Mouse (Mus musculus) frontal cortex, postnatal 25 days (tissue): ENCODE results near the gene Cdh13.

ENCODE experiments used
- DNase-seq, 2 experiments: peaks; one replicate each; pipeline ENCODE4 v3.0.0; 2022; ENCODE audit warnings: low spot score in 2 of 2

Gene Cdh13

GRCm38 (mm10) chr8:118937412-118937811 is 653.9 kb downstream of the Cdh13 start:
- no peak for DNase-seq

DNA sequence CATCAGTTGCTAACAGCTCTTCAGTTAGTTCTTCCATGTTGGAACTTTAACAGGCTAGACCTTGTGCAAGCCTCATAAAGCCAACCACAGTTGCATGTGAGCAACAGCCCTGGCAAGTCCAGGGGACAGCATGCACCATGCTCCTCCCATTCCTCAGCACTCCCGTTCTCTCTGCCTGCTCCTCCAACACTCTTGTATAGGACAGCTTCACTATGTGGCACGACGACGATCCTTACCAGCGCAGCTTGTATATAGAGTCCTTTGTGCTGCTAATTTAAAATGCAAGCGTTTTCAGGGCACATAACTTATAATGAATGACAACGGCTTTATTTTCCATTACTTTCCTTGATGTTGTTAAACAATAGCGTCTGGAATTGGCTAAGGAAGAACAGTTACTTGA is 654.5 kb downstream of the Cdh13 start:
- DNase-seq, result no peak

GRCm38 (mm10) chr8:118951766-118952741 is 668.5 kb downstream of the Cdh13 start:
- no peak for DNase-seq

- DNase-seq, result no peak
Observed at GRCm38 (mm10) chr8:118956109-118956508, 672.6 kb downstream of the Cdh13 start.

- no peak for DNase-seq
Observed at GRCm38 (mm10) chr8:118961877-118962545, 678.5 kb downstream of the Cdh13 start.

DNA sequence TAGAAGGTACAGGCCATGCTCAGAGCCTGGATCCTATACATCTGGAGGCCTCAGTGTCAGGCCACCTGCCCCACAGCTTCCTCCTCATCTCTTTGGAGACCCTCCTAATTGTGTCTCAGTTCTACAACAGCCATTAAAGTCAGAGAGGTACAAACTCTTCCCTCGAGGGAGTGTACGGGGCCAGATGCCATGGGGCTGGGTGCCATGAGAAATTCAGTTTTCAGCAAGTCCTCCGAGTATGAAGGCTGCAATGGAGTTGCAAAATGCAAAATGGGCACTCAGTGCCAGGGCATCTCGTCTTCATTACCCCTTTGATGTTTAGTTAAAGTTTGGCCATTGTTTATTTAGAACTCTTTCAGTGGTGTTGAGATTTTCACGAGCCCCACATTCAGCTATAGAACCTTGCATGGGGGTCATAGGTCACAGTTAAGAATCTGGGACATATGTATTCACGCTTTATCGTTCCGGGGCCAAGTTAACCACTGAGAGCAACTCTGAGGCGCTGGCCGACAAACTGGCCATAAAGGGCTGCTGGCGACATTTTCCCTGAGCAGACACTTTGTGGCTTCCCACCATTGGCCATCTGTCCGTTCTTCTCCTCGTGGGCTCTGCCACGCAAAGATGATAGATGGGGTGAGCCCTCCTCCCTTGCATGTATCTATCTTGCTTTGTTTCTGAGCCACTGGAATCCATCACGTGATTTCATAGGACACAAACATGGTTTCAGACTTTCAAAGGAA is 681.7 kb downstream of the Cdh13 start:
- no peak for DNase-seq

DNA sequence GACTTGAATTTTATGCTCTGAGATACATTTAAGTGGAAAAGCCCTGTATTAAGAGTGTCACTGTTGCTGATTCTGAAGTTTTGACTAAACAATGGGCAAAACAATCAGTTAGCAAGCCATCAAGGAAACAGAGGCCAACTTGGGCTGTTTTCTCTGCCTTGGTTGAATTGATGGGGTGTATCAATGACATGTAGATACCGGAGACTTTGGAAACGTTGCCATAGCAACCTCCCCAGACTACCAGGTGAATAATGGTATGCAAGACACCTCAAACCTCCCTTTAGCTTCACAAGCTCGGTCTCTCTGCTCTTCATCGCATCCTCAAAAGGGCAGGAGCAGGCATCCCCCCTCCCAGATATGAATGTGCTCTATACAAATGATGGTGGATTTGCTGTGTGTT is 685.4 kb downstream of the Cdh13 start:
- DNase-seq, result no peak

- DNase-seq, result peak in 1 of 2 experiments; percentile 27
Observed at GRCm38 (mm10) chr8:118979800-118980199, 696.3 kb downstream of the Cdh13 start.

DNA sequence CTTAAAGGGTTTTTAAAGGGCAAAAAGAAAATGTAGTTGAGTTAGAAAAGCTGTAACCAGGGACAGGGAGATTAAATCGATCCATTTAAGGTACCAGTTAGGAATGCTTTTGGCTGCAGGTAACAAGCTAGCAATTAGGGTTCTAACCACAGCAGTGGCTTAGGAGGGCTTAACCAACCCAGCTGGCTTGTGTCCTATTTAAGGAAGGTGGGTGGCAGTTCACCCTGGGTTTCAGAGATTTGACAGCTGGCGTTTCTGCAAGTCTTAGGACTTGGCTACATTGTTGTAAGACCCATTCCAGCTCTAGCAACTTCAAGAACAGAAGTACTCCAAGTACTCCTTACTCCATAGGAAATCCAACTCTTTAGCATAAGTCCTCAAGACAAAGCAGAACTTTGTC is 700.2 kb downstream of the Cdh13 start:
- DNase-seq, result no peak

- no peak for DNase-seq
Observed at GRCm38 (mm10) chr8:118986796-118987195, 703.3 kb downstream of the Cdh13 start.

- no peak for DNase-seq
Observed at GRCm38 (mm10) chr8:118995641-118996188, 712.2 kb downstream of the Cdh13 start.

DNA sequence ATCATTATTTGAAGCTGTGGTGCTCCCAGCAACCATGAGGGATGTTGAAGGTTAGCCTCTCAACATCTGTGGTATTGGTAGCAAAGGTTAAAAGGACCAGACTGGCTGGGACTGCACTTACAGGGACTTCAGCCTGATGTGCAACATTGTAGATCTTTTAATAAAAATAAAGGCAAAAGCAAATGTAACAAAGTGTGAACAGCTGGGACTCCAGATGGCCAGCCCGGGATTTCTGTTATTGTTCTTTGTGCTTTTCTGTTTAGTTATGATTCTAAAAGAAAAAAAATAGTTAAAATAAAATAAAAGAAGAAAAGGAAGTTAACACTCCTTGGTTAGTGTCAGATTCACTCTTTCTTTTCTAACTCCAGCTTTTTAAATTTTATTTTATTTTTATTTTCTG is 717.1 kb downstream of the Cdh13 start:
- DNase-seq, result no peak

DNA sequence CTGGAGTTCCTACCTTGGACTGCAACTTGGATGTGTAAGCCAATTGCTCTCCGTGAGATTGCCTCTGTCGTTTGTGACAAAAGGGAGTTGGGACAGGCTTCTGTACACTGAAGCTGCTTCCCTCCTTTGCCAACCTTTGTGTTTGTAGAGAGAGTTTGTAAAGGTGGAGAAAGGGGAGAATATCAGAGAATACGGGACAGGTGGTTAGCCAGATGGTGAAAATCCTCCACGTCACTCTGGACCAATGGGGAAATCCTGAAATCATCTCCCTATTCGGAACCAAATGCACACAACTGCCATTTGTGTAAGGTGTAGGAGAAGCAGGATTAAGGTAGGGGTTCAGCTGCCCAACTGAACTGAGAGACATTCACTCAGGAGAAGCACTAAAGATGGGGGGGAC is 721.3 kb downstream of the Cdh13 start:
- DNase-seq, result no peak

GRCm38 (mm10) chr8:119018675-119019074 is 735.1 kb downstream of the Cdh13 start:
- DNase-seq, result no peak

- peak; percentile 36 to 52 for DNase-seq
Observed at GRCm38 (mm10) chr8:119020781-119021180, 737.2 kb downstream of the Cdh13 start.

DNA sequence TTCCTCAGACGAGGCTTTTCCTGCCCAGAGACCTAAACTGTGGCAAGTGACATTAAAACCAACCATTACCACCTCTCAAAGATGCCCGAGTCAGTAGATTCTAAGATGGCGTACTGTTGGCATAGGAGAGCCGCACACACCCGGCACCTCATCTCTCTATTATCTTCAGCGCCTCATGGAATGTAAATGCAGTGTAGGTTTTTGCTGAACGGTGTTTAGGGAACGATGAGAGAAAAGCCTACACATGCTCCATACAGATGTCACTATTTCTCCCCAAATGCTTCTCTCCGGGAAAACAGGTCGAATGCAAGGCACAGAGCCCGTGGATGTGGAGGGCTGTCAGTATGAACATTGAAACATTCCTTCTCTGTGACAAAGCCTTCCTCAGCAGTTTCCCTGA is 737.9 kb downstream of the Cdh13 start:
- DNase-seq, result no peak

GRCm38 (mm10) chr8:119022301-119022870 is 738.9 kb downstream of the Cdh13 start:
- DNase-seq, result no peak

DNA sequence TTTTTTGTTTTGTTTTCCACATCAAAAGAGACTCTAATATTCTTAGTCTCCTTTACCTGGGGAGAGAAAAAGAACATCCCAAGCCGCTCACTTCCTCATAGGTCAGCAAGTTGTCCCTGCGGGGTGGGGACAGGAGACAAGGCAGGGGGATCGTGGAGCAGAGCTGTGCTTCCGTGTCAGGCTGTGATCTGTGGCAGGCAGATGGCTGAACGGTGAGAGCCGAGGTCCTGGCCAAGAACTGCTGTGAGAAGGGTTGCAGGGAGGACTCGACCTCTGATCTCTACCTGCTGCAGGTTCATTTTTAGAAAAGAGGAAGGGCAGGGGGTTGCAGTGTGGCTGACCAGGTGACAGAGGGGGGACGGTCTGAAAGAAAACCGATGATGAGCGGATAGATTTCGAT is 749.9 kb downstream of the Cdh13 start:
- DNase-seq, result no peak

- no peak for DNase-seq
Observed at GRCm38 (mm10) chr8:119034037-119034436, 750.5 kb downstream of the Cdh13 start.

- no peak for DNase-seq
Observed at GRCm38 (mm10) chr8:119035126-119035525, 751.6 kb downstream of the Cdh13 start.

DNA sequence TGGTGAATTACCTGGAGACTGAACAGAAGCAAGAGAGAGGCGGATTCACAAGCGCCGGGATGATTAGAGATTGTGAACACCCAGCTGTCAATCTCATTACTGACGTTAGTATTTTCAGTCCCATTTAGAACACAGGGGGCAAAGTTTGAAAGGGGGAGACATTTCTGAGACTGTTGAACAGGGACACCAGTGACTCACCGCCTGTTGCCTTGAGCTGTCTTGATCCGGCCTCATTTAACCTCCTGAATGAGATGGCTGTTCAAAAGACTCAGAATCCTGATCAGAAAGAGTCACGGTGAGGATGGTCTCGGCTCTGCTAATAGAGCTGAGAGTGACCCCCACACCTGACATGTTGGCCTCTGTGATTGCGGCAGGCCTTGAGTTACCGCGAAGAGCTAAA is 754.0 kb downstream of the Cdh13 start:
- DNase-seq, result no peak

DNA sequence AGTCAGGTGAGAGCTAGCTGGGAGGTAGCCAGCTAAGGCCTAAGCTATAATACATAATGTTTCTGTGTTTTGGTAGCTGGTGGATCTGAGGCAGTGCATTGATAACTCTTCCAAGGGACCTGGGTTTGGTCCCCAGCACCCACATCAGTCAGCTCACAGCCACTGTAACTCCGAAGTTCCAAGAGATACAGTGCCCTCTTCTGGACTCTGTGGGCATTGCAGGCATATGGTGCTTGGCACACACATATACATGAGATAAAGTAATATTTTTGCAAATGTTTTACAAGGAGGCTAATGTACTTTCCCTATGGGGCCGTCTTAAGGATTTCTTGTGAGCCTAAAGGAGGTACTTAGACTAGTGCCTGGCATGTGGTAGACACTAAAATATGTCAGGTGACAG is 755.8 kb downstream of the Cdh13 start:
- no peak for DNase-seq
